Mouse (Mus musculus): Measurements from ENCODE around the gene Enpp4.

Enpp4 gene

DNA sequence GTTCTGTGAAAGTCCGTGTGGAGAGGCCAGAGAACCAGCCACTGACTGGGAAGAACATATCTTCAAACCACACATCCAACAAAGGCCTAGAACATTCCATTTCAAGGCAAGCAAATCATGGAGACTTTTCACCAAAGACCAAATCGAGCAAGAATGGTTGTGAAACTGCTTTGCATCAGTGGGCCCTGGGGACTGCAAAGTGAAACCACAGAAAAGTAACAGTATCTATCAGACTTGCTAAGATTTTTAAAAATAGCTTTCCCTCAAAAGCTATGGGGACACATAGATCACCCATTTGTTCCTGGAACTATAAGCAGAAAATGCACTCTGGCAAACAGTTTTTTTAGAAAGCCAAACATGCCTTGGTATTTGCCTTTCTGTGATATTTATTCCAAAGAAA lies 14.7 kb downstream of the Enpp4 start:
- DNase-seq: no peak

GRCm38 (mm10) chr17:44088226-44088625 lies 17.4 kb downstream of the Enpp4 start:
- DNase-seq: no peak

DNA sequence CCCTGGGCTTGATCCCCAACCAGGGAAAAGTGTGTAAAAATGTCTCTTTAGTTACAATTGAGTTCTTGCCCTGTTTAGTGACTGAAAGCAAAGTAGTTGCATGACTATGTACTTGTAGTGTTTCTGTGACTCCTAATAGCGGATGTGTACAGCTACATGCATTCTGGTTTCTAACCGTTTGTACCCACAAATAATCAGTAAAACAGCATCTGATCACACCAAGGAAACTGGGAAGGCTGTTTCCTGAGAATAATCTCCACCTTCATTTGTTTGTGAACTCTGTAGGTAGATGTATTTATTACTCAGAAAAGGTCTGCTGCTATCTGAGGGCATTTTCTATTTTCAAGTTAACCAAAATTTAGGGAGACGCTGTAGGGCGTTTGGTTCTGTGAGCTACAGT lies 22.5 kb downstream of the Enpp4 start:
- DNase-seq: no peak

DNA sequence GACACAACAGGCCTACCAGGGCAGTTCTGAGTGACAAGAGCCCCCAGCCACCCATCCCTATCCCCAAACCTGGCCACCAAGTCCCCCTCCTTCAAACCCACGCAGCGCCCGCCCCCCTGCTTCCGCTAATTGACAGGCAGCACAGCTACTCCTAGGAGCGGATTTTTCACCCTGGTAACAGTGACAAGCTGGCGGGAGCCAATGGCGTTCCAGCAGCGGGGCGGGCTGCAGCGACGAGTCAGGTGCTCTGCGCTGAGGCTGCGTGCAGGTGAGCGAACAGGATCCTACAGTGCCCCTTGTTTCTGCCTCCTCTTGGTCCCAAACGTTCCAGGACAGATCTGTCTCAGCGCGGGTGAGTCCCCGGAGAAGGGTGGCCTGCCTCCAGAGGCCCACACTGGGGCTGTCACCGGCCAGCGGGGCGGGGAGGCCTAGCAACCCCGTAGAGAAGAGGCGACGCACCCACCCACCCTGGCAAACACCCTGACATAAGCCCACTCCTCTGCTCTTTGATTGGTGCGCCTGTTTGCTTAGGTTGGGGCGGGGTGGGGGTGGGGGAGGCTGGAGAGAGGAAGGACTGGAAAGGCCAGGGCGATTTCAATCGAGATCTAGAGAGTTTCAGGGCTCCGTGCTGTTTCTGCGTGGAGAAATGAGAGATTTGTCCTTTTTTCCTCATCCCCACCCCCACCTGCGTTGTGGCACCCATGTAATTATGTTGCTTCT lies 26.8 kb downstream of the Enpp4 start, which contains the start of gene Enpp5:
Gene Enpp5 (plus strand): TSS at position 183 of the 720 bp plus-strand sequence.
- peak; percentile 87 for DNase-seq

- no peak for DNase-seq
Measured at GRCm38 (mm10) chr17:44077843-44078160, 27.8 kb downstream of the Enpp4 start.

- DNase-seq: no peak
Measured at GRCm38 (mm10) chr17:44077146-44077842, 28.3 kb downstream of the Enpp4 start.

DNA sequence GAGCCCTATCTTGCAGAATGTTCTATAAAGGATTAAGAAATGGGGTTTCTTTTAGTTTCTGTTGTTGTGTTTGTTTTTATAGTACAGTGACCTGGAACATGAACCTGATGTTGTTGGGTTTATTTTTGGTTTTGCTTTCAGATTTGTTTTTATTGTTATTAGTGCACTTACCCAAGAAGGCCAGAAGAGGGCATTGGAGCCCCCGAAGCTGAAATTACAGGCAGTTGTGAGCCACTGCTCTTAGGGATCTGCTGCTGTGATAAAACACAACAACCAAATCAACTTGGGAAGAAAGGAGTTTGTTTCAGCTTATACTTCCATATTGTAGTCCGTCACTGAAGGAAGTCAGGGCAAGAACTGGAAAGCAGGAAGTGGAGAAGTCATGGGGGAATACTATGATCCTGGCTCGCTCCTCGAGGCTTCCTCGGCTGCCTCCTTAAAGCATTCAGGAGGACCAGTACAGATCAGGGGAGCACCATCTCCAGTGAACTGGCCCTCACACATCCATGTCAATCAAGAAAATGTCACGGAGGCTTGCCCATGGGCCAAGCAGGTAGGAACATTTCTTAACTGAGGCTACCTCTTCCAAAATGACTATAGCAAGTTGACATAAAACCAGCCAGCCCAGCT lies 29.4 kb downstream of the Enpp4 start:
- DNase-seq: peak; percentile 43

DNA sequence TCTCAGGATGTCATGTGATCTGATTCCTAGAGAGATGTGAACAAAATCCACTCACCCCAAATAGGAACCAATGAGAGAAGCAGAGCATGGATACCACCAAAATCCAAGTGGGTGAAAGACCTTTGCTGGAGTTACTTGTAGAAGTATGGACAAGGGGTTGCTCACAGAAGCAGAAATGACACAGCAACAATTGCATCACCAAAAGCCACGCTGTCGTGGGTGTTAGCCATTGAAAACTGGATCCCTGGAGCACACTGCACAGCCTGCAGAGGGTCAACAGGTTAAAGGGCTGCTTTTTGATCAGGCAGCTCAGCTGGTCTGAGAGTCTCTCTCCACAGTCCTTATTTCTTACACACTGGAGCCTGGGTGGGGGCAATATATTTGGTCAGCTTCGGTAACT lies 30.0 kb downstream of the Enpp4 start:
- no peak for DNase-seq

DNA sequence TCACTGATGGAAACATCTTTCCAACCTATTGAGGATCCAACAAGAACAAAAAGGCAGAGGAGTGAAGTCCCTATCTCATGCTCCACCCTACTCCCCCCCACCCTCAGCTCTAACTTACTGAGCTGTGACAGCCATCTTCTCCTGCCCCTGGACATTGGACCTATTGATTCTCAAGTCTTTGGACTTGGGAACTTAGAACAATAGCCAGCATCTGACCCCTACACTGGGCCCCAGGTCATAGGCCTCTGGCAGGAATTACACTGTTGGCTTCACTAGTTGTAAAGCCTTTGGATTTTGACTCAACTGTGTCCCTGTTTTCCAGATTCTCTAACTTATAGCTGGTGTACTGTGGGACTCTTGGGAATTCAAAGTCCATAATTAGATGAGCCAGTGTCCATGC lies 33.9 kb downstream of the Enpp4 start:
- no peak for DNase-seq

DNA sequence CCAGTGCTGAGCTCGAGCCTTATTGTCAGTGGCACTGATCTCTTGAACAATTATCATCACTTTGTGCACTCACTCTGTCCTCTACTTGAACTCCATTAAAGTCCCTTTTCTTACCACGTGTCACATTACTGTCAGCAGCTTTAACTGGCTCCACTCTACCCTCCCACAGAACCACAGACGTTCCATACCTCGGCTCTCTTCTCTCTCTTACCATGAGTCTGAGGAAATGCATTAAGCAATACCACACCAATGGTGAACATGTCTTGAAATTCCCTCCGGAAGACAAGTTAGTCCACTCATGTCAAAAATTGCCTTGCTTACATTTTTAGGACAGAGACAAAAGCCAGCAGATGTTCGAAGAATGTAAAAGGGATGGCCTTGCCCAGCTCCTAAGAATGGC lies 36.7 kb downstream of the Enpp4 start:
- no peak for DNase-seq

GRCm38 (mm10) chr17:44061289-44061890 lies 44.2 kb downstream of the Enpp4 start:
- no peak for DNase-seq

DNA sequence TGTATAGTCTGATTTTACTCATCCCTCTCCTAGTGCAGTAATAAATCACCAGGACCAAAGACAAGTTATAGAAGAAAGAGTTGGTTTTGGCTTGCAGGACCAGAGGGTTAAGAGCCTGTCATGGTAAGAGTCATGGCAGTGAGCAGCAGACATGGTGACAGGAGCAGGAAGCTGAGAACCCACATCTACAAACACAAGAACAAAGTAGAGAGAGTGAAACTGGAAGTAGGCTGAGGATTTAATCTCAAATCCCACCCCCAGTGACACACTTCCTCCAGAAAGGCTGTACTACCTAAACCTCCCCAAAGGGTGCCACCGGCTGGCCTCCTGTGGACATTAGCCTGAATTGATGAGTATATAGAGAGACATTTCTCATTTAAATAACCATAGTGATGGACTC lies 44.8 kb downstream of the Enpp4 start:
- DNase-seq: no peak

GRCm38 (mm10) chr17:44058145-44058544 lies 47.5 kb downstream of the Enpp4 start:
- no peak for DNase-seq

DNA sequence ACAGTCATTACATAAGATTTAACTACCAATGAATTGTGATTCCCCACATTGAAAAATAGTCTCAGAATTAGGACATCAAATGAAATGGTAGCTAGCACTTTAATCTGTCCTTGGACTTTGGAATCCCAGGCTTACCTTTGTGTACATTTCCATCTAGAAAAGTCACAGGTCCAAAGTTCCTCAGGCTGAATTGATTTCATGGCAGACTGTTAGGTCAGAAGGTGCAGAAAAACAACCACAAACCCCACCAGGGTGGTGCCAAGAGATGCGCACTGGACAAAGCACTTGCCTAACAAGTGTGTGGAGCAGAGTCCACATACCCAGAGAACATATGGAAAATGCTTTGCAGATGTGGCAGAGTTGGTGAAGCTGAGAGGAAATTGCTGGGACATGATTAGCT lies 48.5 kb downstream of the Enpp4 start:
- no peak for DNase-seq

DNA sequence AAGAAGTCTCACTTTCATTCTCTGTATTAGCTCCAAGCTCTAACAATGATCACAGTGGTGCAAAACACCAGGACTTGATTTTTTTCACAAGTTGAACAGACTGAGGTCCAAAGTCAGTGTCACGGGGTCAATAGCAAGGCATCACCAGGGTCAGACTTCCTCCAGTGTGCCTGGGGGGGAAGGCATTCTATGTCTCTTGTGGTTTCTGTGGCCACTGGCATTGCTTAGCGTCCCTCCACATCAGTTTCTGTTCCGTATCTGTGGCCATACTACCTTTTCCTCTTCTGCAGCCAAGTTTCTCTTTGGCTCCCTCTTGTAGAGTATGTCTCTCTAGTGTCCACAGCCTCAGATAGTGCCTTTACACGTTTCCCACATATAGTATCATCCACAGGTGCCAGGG lies 52.2 kb downstream of the Enpp4 start:
- no peak for DNase-seq
